Mouse (Mus musculus) small intestine, adult 2 months (tissue): Measurements from ENCODE around the gene Prkag2. TPM values are rescaled to one million over a fixed set of nuclear protein-coding genes. Genes with fewer than 3 reads are reported as not detected.
A peak's percentile ranks its signal among the peaks of the same experiment; 100 is the strongest.

Experiments
- H3K27ac ChIP-seq: fragments of 200-500 bp; 2 replicates; pipeline ENCODE4 v1.5.1; 2012; ENCODE audit warnings: low read depth, low read length, control low read depth, inconsistent platforms; ENCODE audit not compliant: insufficient read depth
- H3K27me3 ChIP-seq: fragments of 200-500 bp; 2 replicates; pipeline ENCODE4 v1.6.1; 2012; ENCODE audit warnings: mild to moderate bottlenecking, moderate library complexity, low read length, inconsistent platforms; ENCODE audit not compliant: control insufficient read depth, insufficient read depth
- H3K36me3 ChIP-seq: fragments of 200-500 bp; 2 replicates; pipeline ENCODE4 v1.6.1; 2012; ENCODE audit warnings: mild to moderate bottlenecking, low read length, control low read depth, inconsistent platforms; ENCODE audit not compliant: control insufficient read depth, insufficient read depth
- H3K4me1 ChIP-seq: fragments of 200-500 bp; 2 replicates; pipeline ENCODE4 v1.6.1; 2012; ENCODE audit warnings: low read length, inconsistent platforms, mixed read lengths; ENCODE audit not compliant: control insufficient read depth, insufficient read depth, insufficient read length
- H3K4me3 ChIP-seq: fragments of 200-500 bp; 2 replicates; pipeline ENCODE4 v1.5.1; 2012; ENCODE audit warnings: low read depth, mild to moderate bottlenecking, control low read depth, inconsistent platforms, low read length, moderate library complexity
- CTCF ChIP-seq: fragments of 200-500 bp; IDR thresholded peaks from 2 replicates; pipeline ENCODE4 v1.5.1; 2012; ENCODE audit warnings: low read depth, mild to moderate bottlenecking, control low read depth, inconsistent platforms, low read length, moderate library complexity, mixed read lengths; ENCODE audit not compliant: insufficient replicate concordance, insufficient read length; ENCODE audit errors: extremely low read depth
- POLR2A ChIP-seq: fragments of 200-500 bp; IDR thresholded peaks from 2 replicates; pipeline ENCODE4 v1.6.1; 2012; ENCODE audit warnings: low read depth, mild to moderate bottlenecking, control low read depth, inconsistent platforms, low read length, moderate library complexity
- WGBS: fragments of 180-500 bp; shearing (Covaris S2); methylation state at CpG from one replicate; pipeline ENCODE4 v1.1.7; 2018; 5-methylcytosine and 5-hydroxymethylcytosine counted together
- polyA plus RNA-seq: library from polyadenylated mRNA; depleted of rRNA; stranded (reverse); fragments of >200 nt; gene quantifications from 2 replicates; pipeline ENCODE4 v1.2.3, GENCODE M21; 2012

Gene Prkag2
- polyA plus RNA-seq, 1 experiment: 13.8 TPM

DNA sequence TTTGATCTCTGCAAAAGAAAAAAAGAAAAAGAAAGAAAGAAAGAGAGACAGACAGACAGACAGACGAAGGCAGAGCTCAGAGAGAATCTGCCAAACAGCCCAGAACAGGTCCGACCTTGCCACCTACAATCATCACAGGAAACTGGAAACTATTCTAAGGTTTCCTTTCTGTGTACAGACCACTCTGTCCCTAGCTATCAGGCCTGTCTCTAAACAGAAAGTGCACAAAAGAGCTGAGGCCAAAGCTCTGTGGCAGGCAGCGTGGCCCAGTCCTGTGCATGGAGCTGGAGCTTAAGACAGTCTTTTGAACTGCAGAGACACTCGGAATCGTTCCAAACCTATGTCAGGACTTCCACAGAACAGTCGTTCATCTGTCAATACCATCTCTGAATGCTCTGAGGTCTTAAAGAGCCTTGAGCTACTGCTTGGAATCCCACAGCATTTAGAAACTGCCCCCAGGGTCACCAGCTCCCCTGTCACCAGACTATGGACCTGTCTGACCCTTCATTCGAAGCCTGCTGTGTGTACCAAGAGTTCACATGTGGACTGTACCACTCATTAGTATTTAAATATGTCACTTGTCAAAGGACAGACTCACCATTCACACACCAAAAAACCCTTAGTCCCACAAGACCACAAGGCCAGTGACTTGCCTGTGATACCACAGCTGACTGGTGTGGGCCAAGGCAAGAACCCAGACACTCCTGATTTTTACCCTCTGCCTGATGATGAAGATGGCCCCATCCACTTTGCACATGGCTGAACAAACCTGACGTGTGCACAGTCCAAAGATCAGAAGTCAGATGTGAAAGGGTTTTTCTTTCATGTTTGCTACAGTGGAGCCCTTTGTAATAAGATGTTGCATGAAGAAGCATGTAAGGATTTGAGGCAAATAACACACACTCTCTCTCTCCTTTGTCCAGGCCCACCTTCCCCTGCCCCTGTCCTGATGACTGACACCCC lies 35.9 kb downstream of the Prkag2 start:
- Histone ChIP-seq H3K27ac (peak overlapping the region; percentile 9; the same call in 1 of the 2 replicates), H3K27me3 (no peaks in the 10 kb centered on the region), H3K4me3 (no peak overlapping the region), H3K4me1 (peaks cover 20% of the 10 kb centered on the region), H3K36me3 (no peaks in the 10 kb centered on the region)
- WGBS: 64% methylated on average over 8 of the region's 8 CpGs
- TF ChIP-seq POLR2A (no peak), CTCF (no peak)

GRCm38 (mm10) chr5:25062506-25063132 lies 37.8 kb downstream of the Prkag2 start:
- Histone ChIP-seq H3K4me1 (peaks cover 21% of the 10 kb centered on the region), H3K36me3 (no peaks in the 10 kb centered on the region), H3K27ac (no peak overlapping the region), H3K4me3 (no peak overlapping the region), H3K27me3 (no peaks in the 10 kb centered on the region)
- TF ChIP-seq POLR2A (no peak), CTCF (no peak)
- 67% methylated on average over 17 of the region's 17 CpGs for WGBS

GRCm38 (mm10) chr5:25058853-25059741 lies 41.3 kb downstream of the Prkag2 start:
- no peaks in the 10 kb centered on the region for H3K36me3 ChIP-seq
- 73% methylated on average over 21 of the region's 21 CpGs for WGBS
- peaks cover 4% of the 10 kb centered on the region for H3K4me1 ChIP-seq
- TF ChIP-seq POLR2A (no peak), CTCF (no peak)
- H3K4me3 ChIP-seq: no peak overlapping the region
- H3K27ac ChIP-seq: no peak overlapping the region
- no peaks in the 10 kb centered on the region for H3K27me3 ChIP-seq

DNA sequence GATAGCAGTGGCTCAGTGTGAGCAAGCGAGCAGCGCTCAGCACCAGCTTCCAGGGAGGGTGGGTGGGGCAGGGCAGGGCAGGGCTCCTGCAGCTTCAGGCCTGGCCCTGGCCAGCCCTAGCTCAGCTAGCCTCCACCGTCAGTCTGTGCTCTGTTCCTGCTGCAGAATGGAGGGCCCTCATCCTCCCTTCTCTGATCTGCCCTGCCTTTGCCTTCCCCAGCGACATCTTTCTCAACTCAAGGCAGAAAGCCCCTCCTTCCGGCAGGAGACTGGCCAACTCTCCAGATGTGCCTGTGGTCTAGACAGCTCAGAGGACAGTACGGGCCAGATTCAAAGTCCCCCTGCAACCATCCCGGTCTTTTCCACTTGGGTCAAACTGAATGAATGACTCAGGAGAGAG lies 42.0 kb downstream of the Prkag2 start:
- H3K27ac ChIP-seq: no peak overlapping the region
- H3K4me3 ChIP-seq: no peak overlapping the region
- no peaks in the 10 kb centered on the region for H3K36me3 ChIP-seq
- H3K4me1 ChIP-seq: peaks cover 6% of the 10 kb centered on the region
- TF ChIP-seq CTCF (no peak), POLR2A (no peak)
- 48% methylated on average over 7 of the region's 7 CpGs for WGBS
- no peaks in the 10 kb centered on the region for H3K27me3 ChIP-seq

DNA sequence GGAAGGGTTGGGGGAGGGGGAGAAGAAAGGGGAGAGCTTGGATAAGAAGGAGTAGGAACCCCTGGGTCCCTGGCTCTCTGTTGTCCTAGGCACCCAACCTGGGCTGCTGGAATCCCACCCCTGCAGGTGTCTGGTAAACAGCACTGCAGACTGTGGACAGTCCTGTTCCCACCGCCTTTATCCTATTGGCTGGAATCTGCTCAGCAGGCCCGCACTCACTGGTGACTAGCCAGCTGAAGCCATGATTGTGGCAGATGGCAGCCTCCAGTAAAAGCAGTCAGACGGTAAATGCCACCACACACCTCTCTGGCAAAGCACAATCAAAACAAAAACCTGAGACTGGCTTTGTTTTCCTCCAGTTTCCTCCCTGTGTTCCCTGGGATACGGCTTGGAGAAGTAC lies 45.2 kb downstream of the Prkag2 start:
- no peak overlapping the region for H3K4me3 ChIP-seq
- no peak overlapping the region for H3K27ac ChIP-seq
- TF ChIP-seq POLR2A: no peak
- no peak for TF ChIP-seq CTCF
- H3K4me1 ChIP-seq: peaks cover 9% of the 10 kb centered on the region
- WGBS: 76% methylated on average over 4 of the region's 4 CpGs
- no peaks in the 10 kb centered on the region for H3K27me3 ChIP-seq
- H3K36me3 ChIP-seq: no peaks in the 10 kb centered on the region

- TF ChIP-seq CTCF: no peak
- TF ChIP-seq POLR2A: no peak
- Histone ChIP-seq H3K27me3 (no peaks in the 10 kb centered on the region), H3K4me3 (no peak overlapping the region), H3K27ac (no peak overlapping the region), H3K4me1 (peaks cover 9% of the 10 kb centered on the region), H3K36me3 (no peaks in the 10 kb centered on the region)
- 76% methylated on average over 7 of the region's 7 CpGs for WGBS
These were observed 46.3 kb downstream of the Prkag2 start for GRCm38 (mm10) chr5:25053971-25054658.

DNA sequence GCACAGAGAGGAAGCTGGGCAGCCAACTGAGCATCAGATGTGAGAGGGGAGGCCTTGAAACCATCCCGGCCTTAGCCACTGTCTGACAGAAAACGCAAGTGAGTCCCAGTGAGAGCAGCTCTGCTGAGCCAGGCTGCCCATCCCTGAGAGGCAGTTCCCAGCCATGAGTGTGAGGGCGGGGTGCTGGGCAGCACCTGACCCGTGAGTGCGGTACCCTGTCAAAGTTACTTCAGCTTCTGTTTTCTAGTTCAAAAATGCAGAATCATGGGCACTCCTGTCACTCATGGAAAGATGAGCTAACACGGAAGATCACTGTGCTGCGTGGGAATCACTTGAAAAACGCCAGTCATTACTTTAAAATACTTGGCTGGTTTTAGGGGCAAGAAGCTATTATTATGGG lies 49.6 kb downstream of the Prkag2 start:
- Histone ChIP-seq H3K4me3 (no peak overlapping the region), H3K27ac (no peak overlapping the region), H3K27me3 (no peaks in the 10 kb centered on the region), H3K36me3 (no peaks in the 10 kb centered on the region), H3K4me1 (peaks cover 5% of the 10 kb centered on the region)
- TF ChIP-seq CTCF: no peak
- TF ChIP-seq POLR2A: no peak
- 73% methylated on average over 8 of the region's 8 CpGs for WGBS
